ENCODE assay signal across 22 mouse cellular contexts in genomic region chrX:8219651-8220050, GRCm38 (mm10). TPM values are rescaled to one million over a fixed set of nuclear protein-coding genes. Genes with fewer than 3 reads are reported as not detected.
A peak's percentile ranks its signal among the peaks of the same experiment; 100 is the strongest.
DNase-seq lines count a peak whose midpoint lies in the region; ATAC-seq lines count a peak whose summit lies in the region.
"Had no signal": no experiment of that assay in that cellular context is flagged by ENCODE, and none has a peak within 500 bp of the region (broad histone marks: within the 10 kb centered on the region; RNA-seq: fewer than 3 reads in every experiment).

No protein-coding gene starts in this region.

- H3K9ac ChIP-seq in heart, embryonic 12.5 days, result no peak overlapping the region
- H3K9ac ChIP-seq in lung, embryonic 16.5 days (ENCODE audit: low read length), result no peak overlapping the region
- H3K9ac ChIP-seq: embryonic facial prominence, embryonic 13.5 days; forebrain, embryonic 12.5 days; hindbrain, embryonic 15.5 days had no signal

- H3K36me3 ChIP-seq in heart, embryonic 12.5 days, result no peaks in the 10 kb centered on the region
- no peaks in the 10 kb centered on the region for H3K36me3 ChIP-seq in lung, embryonic 16.5 days (ENCODE audit: control insufficient read depth, insufficient read depth, low read length)
- H3K36me3 ChIP-seq: embryonic facial prominence, embryonic 13.5 days; forebrain, embryonic 12.5 days; hindbrain, embryonic 15.5 days had no signal

- peak overlapping the region; percentile 2; the same call in 1 of the 2 replicates for H3K4me2 ChIP-seq in heart, embryonic 12.5 days
- no peak overlapping the region for H3K4me2 ChIP-seq in lung, embryonic 16.5 days (ENCODE audit: low read depth, low read length)
- H3K4me2 ChIP-seq: embryonic facial prominence, embryonic 13.5 days; forebrain, embryonic 12.5 days; hindbrain, embryonic 15.5 days had no signal

- ATAC-seq in heart, embryonic 12.5 days (ENCODE audit: insufficient number of reproducible peaks, low FRiP score), result no peak
- ATAC-seq in lung, embryonic 16.5 days (ENCODE audit: low read depth), result peak; percentile 79
- ATAC-seq: forebrain, embryonic 16.5 days; intestine, embryonic 16.5 days; Patski had no signal

- H3K27me3 ChIP-seq in heart, embryonic 12.5 days (replicated peaks), result no peaks in the 10 kb centered on the region
- no peaks in the 10 kb centered on the region for H3K27me3 ChIP-seq in lung, embryonic 16.5 days (ENCODE audit: control insufficient read depth, insufficient read depth, low read depth, low read length)
- H3K27me3 ChIP-seq: embryonic facial prominence, embryonic 13.5 days; forebrain, embryonic 12.5 days; hindbrain, embryonic 15.5 days; Patski had no signal

- intact Hi-C loops in heart, postnatal 10 days (cut with DNase I), result no loop called here

- no peak for DNase-seq in heart, postnatal 10 days
- no peak for DNase-seq in lung, postnatal 36 days
- DNase-seq in ES-CJ7 (ENCODE audit: low read depth, low spot score) (peak; percentile 92), ZHBTc4 (ENCODE audit: low read depth, low spot score) (peak; percentile 93)
- DNase-seq in natural killer cell, adult 2 months (ENCODE audit: low spot score in 2 of 2), result no peak
- no peak for DNase-seq in layer of hippocampus, adult 18-20 months (ENCODE audit: low spot score in 2 of 2)
- DNase-seq: adrenal gland, postnatal 10 days; cerebellum, adult 11-12 months; cerebellum, adult 9-10 months; cerebellum, postnatal 25 days; gastrocnemius, postnatal 14 days; heart, postnatal 36 days had no signal

- no peaks in the 10 kb centered on the region for H3K9me3 ChIP-seq in heart, embryonic 12.5 days (replicated peaks)
- no peaks in the 10 kb centered on the region for H3K9me3 ChIP-seq in lung, embryonic 16.5 days (ENCODE audit: control insufficient read depth, low read length)
- H3K9me3 ChIP-seq: embryonic facial prominence, embryonic 13.5 days; forebrain, embryonic 12.5 days; hindbrain, embryonic 15.5 days had no signal

- H3K4me1 ChIP-seq in heart, embryonic 12.5 days (replicated peaks), result no peaks in the 10 kb centered on the region
- no peaks in the 10 kb centered on the region for H3K4me1 ChIP-seq in lung, embryonic 16.5 days (replicated peaks; ENCODE audit: control insufficient read depth, insufficient read depth, low read length)
- H3K4me1 ChIP-seq: embryonic facial prominence, embryonic 13.5 days; forebrain, embryonic 12.5 days; hindbrain, embryonic 15.5 days had no signal

- no peak overlapping the region for H3K4me3 ChIP-seq in heart, embryonic 12.5 days
- H3K4me3 ChIP-seq in lung, embryonic 16.5 days (ENCODE audit: low read length), result no peak overlapping the region
- H3K4me3 ChIP-seq: embryonic facial prominence, embryonic 13.5 days; forebrain, embryonic 12.5 days; hindbrain, embryonic 15.5 days had no signal

- H3K27ac ChIP-seq in heart, embryonic 12.5 days (ENCODE audit: poor library complexity, severe bottlenecking), result no peak overlapping the region
- H3K27ac ChIP-seq in lung, embryonic 16.5 days (ENCODE audit: low read length), result peak overlapping the region; percentile 55
- H3K27ac ChIP-seq: embryonic facial prominence, embryonic 13.5 days; forebrain, embryonic 12.5 days; hindbrain, embryonic 15.5 days had no signal

- 22% methylated on average over 8 of the region's 8 CpGs for WGBS in heart, embryonic 12.5 days
- WGBS in lung, embryonic 16.5 days, result 38% methylated on average over 8 of the region's 8 CpGs

RNA-seq across cellular contexts. Expression of gene Porcn, which starts 13.3 kb away (rescaled TPM):
- polyA plus RNA-seq in heart, embryonic 12.5 days (2016; fragmentation: Nextera tagmentation; extraction: Ambion mirVana), result 3.0 and 4.3 TPM in 2 replicates
- 1 to 10 TPM; 2.4 to 3.1 TPM for total RNA-seq in heart, postnatal 10 days (2021)
- 12.9 and 14.4 TPM in 2 replicates for polyA plus RNA-seq in lung, embryonic 16.5 days (2015; fragmentation: Nextera tagmentation; extraction: Ambion mirVana)
- 100 to 1,000 TPM in 1 of 2 experiments, 10 to 100 TPM in 1; 95.4 to 105 TPM for total RNA-seq in layer of hippocampus, adult 18-20 months (2021)

RNA-seq across cellular contexts. Expression of gene Ebp, which starts 26.3 kb away (rescaled TPM):
- polyA plus RNA-seq in heart, embryonic 12.5 days (2016; fragmentation: Nextera tagmentation; extraction: Ambion mirVana), result 23.0 and 24.5 TPM in 2 replicates
- 10 to 100 TPM; 22.8 to 26.1 TPM for total RNA-seq in heart, postnatal 10 days (2021)
- 40.8 and 41.9 TPM in 2 replicates for polyA plus RNA-seq in lung, embryonic 16.5 days (2015; fragmentation: Nextera tagmentation; extraction: Ambion mirVana)
- 10 to 100 TPM; 28.2 to 29.0 TPM for total RNA-seq in layer of hippocampus, adult 18-20 months (2021)

RNA-seq across cellular contexts. Expression of gene Ftsj1, which starts 32.6 kb away (rescaled TPM):
- polyA plus RNA-seq in heart, embryonic 12.5 days (2016; fragmentation: Nextera tagmentation; extraction: Ambion mirVana), result 24.7 and 24.8 TPM in 2 replicates
- 10 to 100 TPM; 13.3 to 13.7 TPM for total RNA-seq in heart, postnatal 10 days (2021)
- polyA plus RNA-seq in lung, embryonic 16.5 days (2015; fragmentation: Nextera tagmentation; extraction: Ambion mirVana), result 48.9 and 53.2 TPM in 2 replicates
- 10 to 100 TPM; 22.9 to 23.8 TPM for total RNA-seq in layer of hippocampus, adult 18-20 months (2021)

RNA-seq across cellular contexts. Expression of gene Tbc1d25, which starts 43.7 kb away (rescaled TPM):
- polyA plus RNA-seq in heart, embryonic 12.5 days (2016; fragmentation: Nextera tagmentation; extraction: Ambion mirVana), result 9.2 and 11.1 TPM in 2 replicates
- 1 to 10 TPM; 6.0 to 6.5 TPM for total RNA-seq in heart, postnatal 10 days (2021)
- 13.0 and 14.2 TPM in 2 replicates for polyA plus RNA-seq in lung, embryonic 16.5 days (2015; fragmentation: Nextera tagmentation; extraction: Ambion mirVana)
- total RNA-seq in layer of hippocampus, adult 18-20 months (2021), result 10 to 100 TPM; 13.2 to 13.4 TPM

RNA-seq across cellular contexts. Expression of gene Slc38a5, which starts 51.3 kb away (rescaled TPM):
- polyA plus RNA-seq in heart, embryonic 12.5 days (2016; fragmentation: Nextera tagmentation; extraction: Ambion mirVana), result 14.6 and 16.4 TPM in 2 replicates
- total RNA-seq in heart, postnatal 10 days (2021), result 1 to 10 TPM; 1.3 to 1.8 TPM
- 101 and 104 TPM in 2 replicates for polyA plus RNA-seq in lung, embryonic 16.5 days (2015; fragmentation: Nextera tagmentation; extraction: Ambion mirVana)
- total RNA-seq in layer of hippocampus, adult 18-20 months (2021), result 1 to 10 TPM; 2.0 to 2.1 TPM
- total RNA-seq: gastrocnemius, adult 18-20 months had no signal
- polyA plus RNA-seq: C2C12, Patski had no signal

Comparison
In these comparisons a context has a peak if more than half of its experiments do, and no peak if none do; other contexts are left out.
1. DNase-seq: peak in ES-CJ7 (single experiment) and ZHBTc4 (single experiment); none in heart, postnatal 10 days (0 of 2), lung, postnatal 36 days (single experiment), natural killer cell, adult 2 months (0 of 2) and layer of hippocampus, adult 18-20 months (0 of 2).
2. RNA of gene Porcn, which starts 13.3 kb away (total RNA-seq): 95.4 to 105 TPM in layer of hippocampus, adult 18-20 months; 2.4 to 3.1 TPM in heart, postnatal 10 days; every median in the first group is over 10 times any median in the second.